Mouse (Mus musculus) intestine, postnatal 0 days (tissue): Measurements from ENCODE around the gene Lrrc3c. TPM values are rescaled to one million over a fixed set of nuclear protein-coding genes. Genes with fewer than 3 reads are reported as not detected.

Experiments used
- ATAC-seq: fragments of 200-750 bp; cut with Nextera tagmentation; 2 replicates; pipeline ENCODE4 v1.8.0; 2017; ENCODE audit warnings: mild to moderate bottlenecking, moderate TSS enrichment, moderate library complexity
- H3K27ac ChIP-seq: fragments of 300-500 bp; sonication (generic); 2 replicates; pipeline ENCODE4 v1.5.1; 2014; ENCODE audit warnings: mild to moderate bottlenecking, low read depth, low read length, moderate library complexity
- H3K27me3 ChIP-seq: fragments of 300-500 bp; sonication (generic); replicated peaks from 2 replicates; pipeline ENCODE4 v1.6.1; 2014; ENCODE audit warnings: low read length, mixed read lengths; ENCODE audit not compliant: control insufficient read depth, insufficient read depth
- H3K36me3 ChIP-seq: fragments of 300-500 bp; sonication (generic); 2 replicates; pipeline ENCODE4 v1.6.1; 2014; ENCODE audit warnings: mild to moderate bottlenecking, moderate library complexity; ENCODE audit not compliant: control insufficient read depth, insufficient read depth
- H3K4me1 ChIP-seq: fragments of 300-500 bp; sonication (generic); replicated peaks from 2 replicates; pipeline ENCODE4 v1.6.1; 2014; ENCODE audit warnings: antibody characterized with exemption, low read length, mixed read lengths; ENCODE audit not compliant: control insufficient read depth, insufficient read depth
- H3K4me2 ChIP-seq: fragments of 300-500 bp; sonication (generic); replicated peaks from 2 replicates; pipeline ENCODE4 v1.6.1; 2014; ENCODE audit warnings: low read depth, mild to moderate bottlenecking, moderate library complexity
- H3K4me3 ChIP-seq: fragments of 300-500 bp; sonication (generic); 2 replicates; pipeline ENCODE4 v1.5.1; 2014; ENCODE audit warnings: low read depth, low read length
- H3K9ac ChIP-seq: fragments of 300-500 bp; sonication (generic); 2 replicates; pipeline ENCODE4 v1.6.1; 2014; ENCODE audit warnings: mild to moderate bottlenecking, low read depth, low read length
- H3K9me3 ChIP-seq: fragments of 300-500 bp; sonication (generic); 2 replicates; pipeline ENCODE4 v1.6.1; 2016; ENCODE audit warnings: mixed run types; ENCODE audit not compliant: control insufficient read depth
- CTCF ChIP-seq: sonication (generic); IDR thresholded peaks from 2 replicates; pipeline ENCODE4 v1.5.1; 2016; ENCODE audit warnings: low read depth, mild to moderate bottlenecking, control low read depth, antibody characterized with exemption, moderate library complexity
- WGBS: fragments of 180-500 bp; shearing (Covaris S2); extraction: QIAGEN DNeasy Blood & Tissue Kit; methylation state at CpG from one replicate; pipeline ENCODE4 v1.1.7; 2014; 5-methylcytosine and 5-hydroxymethylcytosine counted together
- polyA plus RNA-seq: library from polyadenylated mRNA; unstranded; fragments of >200 nt; fragmentation: Nextera tagmentation; extraction: Ambion mirVana; gene quantifications from 2 replicates; pipeline ENCODE4 v1.2.1, GENCODE M21; 2015

The Lrrc3c gene
- polyA plus RNA-seq: not detected in 2 replicates

- no peak for ATAC-seq
- no peak within 1 kb of the TSS for H3K27ac ChIP-seq
- no peaks in the 10 kb centered on the region for H3K36me3 ChIP-seq
- no peak within 1 kb of the TSS for H3K9ac ChIP-seq
- TF ChIP-seq CTCF: no peak
- 0 out of 2 replicates have a peak within 1 kb of the TSS, but pooled peaks have one; percentile 9 for H3K4me2 ChIP-seq
- WGBS: 78% methylated on average over 8 of the region's 8 CpGs
- peaks cover 11% of the 10 kb centered on the region; the same call in 1 of the 2 replicates for H3K27me3 ChIP-seq
- no peaks in the 10 kb centered on the region for H3K9me3 ChIP-seq
- H3K4me1 ChIP-seq: no peaks in the 10 kb centered on the region; the same call in 1 of the 2 replicates
- H3K4me3 ChIP-seq: no peak within 1 kb of the TSS
Measured at GRCm38 (mm10) chr11:98597991-98598390, at the start of gene Lrrc3c. Gene Lrrc3c, plus strand, starts transcription at chr11:98598291.

DNA sequence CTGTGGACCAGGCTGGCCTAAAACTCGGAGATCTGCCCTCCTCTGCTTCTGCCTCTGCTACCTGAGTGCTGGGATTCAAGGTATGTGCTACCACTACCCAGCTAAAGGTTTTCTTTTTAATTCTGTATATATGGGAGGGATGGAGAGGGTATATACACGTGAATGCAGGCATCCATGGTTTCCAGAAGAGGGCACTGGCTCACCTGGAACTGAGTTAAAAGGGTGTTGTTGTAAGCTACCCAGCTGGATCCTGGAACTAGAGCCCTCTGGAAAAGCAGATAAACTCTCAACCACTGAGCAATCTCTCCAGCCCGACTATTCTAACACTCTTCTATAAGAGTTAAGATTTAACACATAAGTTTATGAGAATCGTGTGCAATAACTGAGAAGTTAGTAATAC, 48.7 kb upstream of the Lrrc3c start:
- Histone ChIP-seq H3K27ac (no peak overlapping the region), H3K9ac (no peak overlapping the region), H3K9me3 (no peaks in the 10 kb centered on the region), H3K4me3 (no peak overlapping the region), H3K27me3 (peaks cover 49% of the 10 kb centered on the region), H3K4me1 (no peaks in the 10 kb centered on the region; the same call in 1 of the 2 replicates), H3K36me3 (no peaks in the 10 kb centered on the region), H3K4me2 (no peak overlapping the region)
- 74% methylated on average over 4 of the region's 4 CpGs for WGBS
- peak; percentile 53 for TF ChIP-seq CTCF
- ATAC-seq: no peak

GRCm38 (mm10) chr11:98550311-98550974, 47.6 kb upstream of the Lrrc3c start:
- H3K9me3 ChIP-seq: no peaks in the 10 kb centered on the region
- H3K4me2 ChIP-seq: peak overlapping the region; percentile 84
- no peaks in the 10 kb centered on the region for H3K36me3 ChIP-seq
- 21% methylated on average over 20 of the region's 20 CpGs for WGBS
- peak overlapping the region; percentile 52 for H3K9ac ChIP-seq
- ATAC-seq: no peak
- no peaks in the 10 kb centered on the region for H3K4me1 ChIP-seq
- no peak for TF ChIP-seq CTCF
- no peak overlapping the region for H3K27ac ChIP-seq
- peaks cover 41% of the 10 kb centered on the region for H3K27me3 ChIP-seq
- peak overlapping the region; percentile 78 for H3K4me3 ChIP-seq

DNA sequence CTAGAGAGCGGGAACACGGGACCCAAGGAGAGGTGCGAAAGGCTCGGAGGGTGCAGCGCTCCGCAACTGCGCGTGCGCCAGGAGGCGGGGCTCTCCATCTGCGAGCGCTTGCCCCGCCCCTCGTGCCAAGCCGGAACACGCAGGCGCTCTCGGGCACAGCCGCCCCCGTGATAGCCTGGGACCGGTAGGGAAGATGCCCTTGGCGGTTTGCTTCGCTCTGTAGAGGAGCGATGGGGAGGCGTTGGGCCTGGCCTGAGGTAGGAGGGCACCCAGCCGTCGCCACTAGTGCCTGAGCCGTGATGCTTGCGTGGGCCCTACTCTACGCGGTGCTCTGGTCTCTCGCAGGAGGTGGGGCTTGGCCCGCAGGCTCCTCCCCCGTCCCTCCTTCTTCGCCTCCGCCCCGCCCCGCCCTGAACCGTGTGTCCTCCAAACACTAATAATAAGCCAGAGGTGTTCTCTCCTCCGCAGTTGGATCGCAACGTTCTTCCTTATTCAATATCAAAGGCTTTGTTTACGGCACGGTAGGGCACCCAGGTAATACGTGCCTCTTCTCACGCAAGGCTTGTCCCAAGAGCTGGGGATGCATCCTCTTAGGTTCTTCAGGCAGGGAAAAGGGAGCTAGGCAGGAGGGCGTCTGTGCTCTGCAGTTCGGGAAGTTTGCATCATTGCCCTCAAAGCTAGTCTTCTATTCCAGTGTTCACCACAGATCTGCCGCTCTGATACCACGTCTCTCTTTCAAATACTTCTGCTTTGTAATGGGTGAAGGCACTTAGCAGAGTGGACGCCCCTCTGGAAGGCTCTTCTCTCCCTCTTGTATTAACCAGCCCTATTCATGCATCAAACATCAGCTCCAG, 46.9 kb upstream of the Lrrc3c start, which contains the start of gene Zpbp2:
Gene Zpbp2 (plus strand): TSS at position 123 of the 854 bp plus-strand sequence.
- Histone ChIP-seq H3K9ac (peak within 1 kb of the TSS; percentile 52), H3K27ac (0 out of 2 replicates have a peak within 1 kb of the TSS, but pooled peaks have one; percentile 41), H3K4me2 (peak within 1 kb of the TSS; percentile 84), H3K9me3 (no peaks in the 10 kb centered on the region), H3K27me3 (peaks cover 33% of the 10 kb centered on the region), H3K36me3 (no peaks in the 10 kb centered on the region), H3K4me3 (peak within 1 kb of the TSS; percentile 78), H3K4me1 (no peaks in the 10 kb centered on the region)
- ATAC-seq: peak; percentile 96
- under 1% methylated on average over 51 of the region's 51 CpGs for WGBS
- 0 out of 2 replicates have a peak, but pooled peaks have one; percentile 3 for TF ChIP-seq CTCF

- no peak for ATAC-seq
- H3K27ac ChIP-seq: no peak overlapping the region
- WGBS: 91% methylated on average over 4 of the region's 4 CpGs
Measured at GRCm38 (mm10) chr11:98553966-98554365, 44.1 kb upstream of the Lrrc3c start.

More at GRCm38 (mm10) chr11:98553966-98554365, 44.1 kb upstream of the Lrrc3c start:
- Histone ChIP-seq H3K9ac (no peak overlapping the region), H3K36me3 (no peaks in the 10 kb centered on the region), H3K4me1 (no peaks in the 10 kb centered on the region), H3K9me3 (no peaks in the 10 kb centered on the region), H3K4me3 (no peak overlapping the region), H3K27me3 (peaks cover 10% of the 10 kb centered on the region; the same call in 1 of the 2 replicates), H3K4me2 (no peak overlapping the region)
- peak; percentile 22; the same call in 1 of the 2 replicates for TF ChIP-seq CTCF
